Mouse (Mus musculus): ENCODE measurements around the gene Eva1c.

Eva1c gene
- long read RNA-seq, experiment 1, partial matches to known transcripts, result 0 of 7 reads
- long read RNA-seq, experiment 1, other reads (novel, unspliced or antisense), result 2 of 7 reads
- long read RNA-seq, experiment 2, transcript Eva1c-201 (8 exons, 2,142 nt), result major isoform, 6 of 13 reads
- long read RNA-seq, experiment 2, partial matches to known transcripts, result 2 of 13 reads
- long read RNA-seq, experiment 2, other reads (novel, unspliced or antisense), result 4 of 13 reads

- intact Hi-C loops (cut with DNase I), result no loop called here
Observed at GRCm38 (mm10) chr16:90826457-90826856, at the start of gene Eva1c. TSS of gene Eva1c (plus strand) at chr16:90826719.

- intact Hi-C loops (cut with DNase I), result no loop called here
Observed at GRCm38 (mm10) chr16:90779783-90780182, 46.7 kb upstream of the Eva1c start.

GRCm38 (mm10) chr16:90783302-90783701, 43.2 kb upstream of the Eva1c start:
- intact Hi-C loops (cut with DNase I), result no loop called here

GRCm38 (mm10) chr16:90785257-90785656, 41.3 kb upstream of the Eva1c start:
- intact Hi-C loops (cut with DNase I), result no loop called here

GRCm38 (mm10) chr16:90788580-90788979, 37.9 kb upstream of the Eva1c start:
- intact Hi-C loops (cut with DNase I), result no loop called here

GRCm38 (mm10) chr16:90790946-90791345, 35.6 kb upstream of the Eva1c start:
- intact Hi-C loops (cut with DNase I), result no loop called here

GRCm38 (mm10) chr16:90792066-90792465, 34.5 kb upstream of the Eva1c start:
- intact Hi-C loops (cut with DNase I), result no loop called here

- intact Hi-C loops (cut with DNase I), result no loop called here
Observed at GRCm38 (mm10) chr16:90792500-90792899, 34.0 kb upstream of the Eva1c start.

GRCm38 (mm10) chr16:90794708-90795107, 31.8 kb upstream of the Eva1c start:
- intact Hi-C loops (cut with DNase I), result no loop called here

GRCm38 (mm10) chr16:90798446-90798845, 28.1 kb upstream of the Eva1c start:
- intact Hi-C loops (cut with DNase I), result no loop called here

- intact Hi-C loops (cut with DNase I), result no loop called here
Observed at GRCm38 (mm10) chr16:90798848-90799247, 27.7 kb upstream of the Eva1c start.

- intact Hi-C loops (cut with DNase I), result loop anchor here (5.0 kb wide), 2 partner anchors 33 to 58 kb away; no protein-coding TSS in a partner anchor
Observed at GRCm38 (mm10) chr16:90799840-90800239, 26.7 kb upstream of the Eva1c start.

- intact Hi-C loops (cut with DNase I), result loop anchor here (5.0 kb wide), 2 partner anchors 34 to 59 kb away; no protein-coding TSS in a partner anchor
Observed at GRCm38 (mm10) chr16:90801251-90801650, 25.3 kb upstream of the Eva1c start.

- intact Hi-C loops (cut with DNase I), result loop anchor here (5.0 kb wide), 2 partner anchors 35 to 60 kb away; no protein-coding TSS in a partner anchor
Observed at GRCm38 (mm10) chr16:90801928-90802327, 24.6 kb upstream of the Eva1c start.

- intact Hi-C loops (cut with DNase I), result loop anchor here (5.0 kb wide), 2 partner anchors 37 to 62 kb away; no protein-coding TSS in a partner anchor
Observed at GRCm38 (mm10) chr16:90804466-90804865, 22.1 kb upstream of the Eva1c start.

GRCm38 (mm10) chr16:90809975-90810715, 16.4 kb upstream of the Eva1c start, which contains the start of gene Urb1:
TSS of gene Urb1 (minus strand) at chr16:90810413.
- intact Hi-C loops (cut with DNase I), result loop anchor here (5.0 kb wide), 1 partner anchor 122 kb away; no protein-coding TSS in a partner anchor

GRCm38 (mm10) chr16:90810716-90811256, 15.7 kb upstream of the Eva1c start:
- intact Hi-C loops (cut with DNase I), result loop anchor here (5.0 kb wide), 1 partner anchor 122 kb away; no protein-coding TSS in a partner anchor

GRCm38 (mm10) chr16:90812086-90812485, 14.4 kb upstream of the Eva1c start:
- intact Hi-C loops (cut with DNase I), result loop anchor here (5.0 kb wide), 1 partner anchor 120 kb away; no protein-coding TSS in a partner anchor

- intact Hi-C loops (cut with DNase I), result no loop called here
Observed at GRCm38 (mm10) chr16:90820326-90820725, 6.2 kb upstream of the Eva1c start.

- intact Hi-C loops (cut with DNase I), result no loop called here
Observed at GRCm38 (mm10) chr16:90821046-90821697, 5.3 kb upstream of the Eva1c start.

GRCm38 (mm10) chr16:90822284-90822935, 4.1 kb upstream of the Eva1c start:
- intact Hi-C loops (cut with DNase I), result no loop called here

All from adrenal gland (tissue).